Comparison of ENCODE assay signal across 17 mouse cellular contexts in the genomic region with DNA sequence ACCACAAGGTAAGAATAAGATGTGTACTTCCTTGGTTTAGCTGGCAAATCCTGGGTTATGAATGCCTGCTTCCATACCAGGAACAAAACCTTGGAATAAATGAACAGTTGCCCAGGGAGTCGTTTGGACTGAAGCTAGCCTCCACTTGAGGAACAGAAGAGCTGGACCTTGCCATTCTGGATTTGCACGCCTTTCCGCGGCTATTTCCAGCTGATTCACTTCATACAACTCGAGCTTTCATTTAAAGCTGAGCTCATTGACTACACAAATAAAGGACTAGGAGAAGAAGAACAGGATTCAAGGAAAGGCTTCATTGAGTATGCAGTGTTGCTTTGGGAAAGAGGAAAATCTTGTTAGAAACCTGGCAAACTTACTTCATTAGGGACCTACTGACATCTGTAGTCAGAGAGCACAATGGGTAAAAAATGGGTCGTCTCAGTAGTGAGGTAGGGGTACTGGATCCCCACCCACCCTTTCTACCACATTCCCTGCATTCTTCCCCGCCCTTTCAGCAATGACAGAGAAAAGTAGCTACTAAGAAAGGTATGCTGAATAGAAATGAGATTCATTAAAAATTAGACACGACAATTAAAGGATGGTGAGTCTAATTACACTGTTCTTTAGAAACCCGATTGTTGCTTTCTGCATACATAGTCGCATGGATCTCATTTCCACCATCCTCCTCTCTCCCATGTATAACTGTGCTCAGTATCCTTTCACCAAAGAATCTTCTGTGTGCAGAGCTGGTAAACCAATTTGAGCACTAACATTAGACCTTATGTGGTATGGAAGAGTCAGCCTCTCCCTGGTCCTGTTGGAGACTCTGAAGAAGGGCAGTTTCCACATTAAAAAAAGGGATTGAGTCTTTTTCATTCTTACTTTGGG. TPM values are rescaled to one million over a fixed set of nuclear protein-coding genes. Genes with fewer than 3 reads are reported as not detected.
DNase-seq lines count a peak whose midpoint lies in the region; ATAC-seq lines count a peak whose summit lies in the region.
"Had no signal": no experiment of that assay in that cellular context is flagged by ENCODE, and none has a peak within 500 bp of the region (broad histone marks: within the 10 kb centered on the region; RNA-seq: fewer than 3 reads in every experiment).

No protein-coding gene starts in this region.

- no peaks in the 10 kb centered on the region for H3K27me3 ChIP-seq in forebrain, embryonic 16.5 days (replicated peaks; ENCODE audit: control insufficient read depth, insufficient read depth, low read length)
- no peaks in the 10 kb centered on the region for H3K27me3 ChIP-seq in kidney, embryonic 15.5 days
- H3K27me3 ChIP-seq: heart, embryonic 13.5 days had no signal

- no peak overlapping the region for H3K4me2 ChIP-seq in forebrain, embryonic 16.5 days (ENCODE audit: low read length)
- H3K4me2 ChIP-seq in kidney, embryonic 15.5 days = no peak overlapping the region
- H3K4me2 ChIP-seq: heart, embryonic 13.5 days had no signal

- WGBS in forebrain, embryonic 16.5 days = 14% methylated on average over 10 of the region's 10 CpGs
- 86% methylated on average over 10 of the region's 10 CpGs for WGBS in kidney, embryonic 15.5 days

- H3K9me3 ChIP-seq in forebrain, embryonic 16.5 days (ENCODE audit: control insufficient read depth, low read length) = no peaks in the 10 kb centered on the region
- no peaks in the 10 kb centered on the region for H3K9me3 ChIP-seq in kidney, embryonic 15.5 days (replicated peaks)
- H3K9me3 ChIP-seq: heart, embryonic 13.5 days had no signal

- peaks cover 6% of the 10 kb centered on the region for H3K4me1 ChIP-seq in forebrain, embryonic 16.5 days (replicated peaks; ENCODE audit: control insufficient read depth, insufficient read depth, low read length)
- H3K4me1 ChIP-seq in kidney, embryonic 15.5 days = no peaks in the 10 kb centered on the region

- peak; percentile 93 for ATAC-seq in forebrain, embryonic 16.5 days
- no peak for ATAC-seq in kidney, embryonic 15.5 days (replicated peaks; ENCODE audit: low FRiP score)

- peak; percentile 21 to 41 for DNase-seq in layer of hippocampus, adult 8-10 months (ENCODE audit: low spot score in 2 of 2)
- no peak for DNase-seq in layer of hippocampus, postnatal 10 days (ENCODE audit: low spot score in 2 of 2)
- DNase-seq in right cerebral cortex, postnatal 10 days (ENCODE audit: low spot score in 2 of 2) = peak; percentile 53 to 56
- no peak for DNase-seq in right cerebral cortex, adult 2 months (ENCODE audit: low spot score in 2 of 2)
- no peak for DNase-seq in thymus, postnatal 14 days
- no peak for DNase-seq in natural killer cell, adult 2 months (ENCODE audit: low spot score in 2 of 2)
- DNase-seq: adrenal gland, adult 2 months; B cell, adult 2 months; cerebellum, adult 18-20 months; gastrocnemius, postnatal 36 days; kidney, adult 18-20 months; kidney, postnatal 4 days; lung, postnatal 36 days; right cerebral cortex, postnatal 25 days had no signal

- H3K27ac ChIP-seq in forebrain, embryonic 16.5 days (ENCODE audit: low read length) = peak overlapping the region; percentile 65
- no peak overlapping the region for H3K27ac ChIP-seq in kidney, embryonic 15.5 days
- H3K27ac ChIP-seq: heart, embryonic 13.5 days had no signal

- H3K36me3 ChIP-seq in forebrain, embryonic 16.5 days (ENCODE audit: control insufficient read depth, insufficient read depth) = no peaks in the 10 kb centered on the region; the same call in 1 of the 2 replicates
- H3K36me3 ChIP-seq in kidney, embryonic 15.5 days = peaks cover 3% of the 10 kb centered on the region

- no peak overlapping the region for H3K9ac ChIP-seq in forebrain, embryonic 16.5 days (replicated peaks; ENCODE audit: low read depth, low read length)
- no peak overlapping the region for H3K9ac ChIP-seq in kidney, embryonic 15.5 days
- H3K9ac ChIP-seq: heart, embryonic 13.5 days had no signal

- H3K4me3 ChIP-seq in forebrain, embryonic 16.5 days (replicated peaks; ENCODE audit: low read length) = no peak overlapping the region
- no peak overlapping the region for H3K4me3 ChIP-seq in kidney, embryonic 15.5 days (replicated peaks)
- H3K4me3 ChIP-seq: heart, embryonic 13.5 days had no signal

RNA-seq across cellular contexts. Expression of gene Ptn, which starts 54.8 kb away (rescaled TPM):
- 100 to 1,000 TPM; 192 to 240 (median 216) TPM for total RNA-seq in layer of hippocampus, adult 8-10 months (2022)
- 100 to 1,000 TPM; 592 to 633 TPM for total RNA-seq in layer of hippocampus, postnatal 10 days (2021)
- 472 and 585 TPM in 2 replicates for polyA plus RNA-seq in forebrain, embryonic 16.5 days (2015; fragmentation: Nextera tagmentation; extraction: Ambion mirVana)
- 362 and 367 TPM in 2 replicates for polyA plus RNA-seq in kidney, embryonic 15.5 days (2015; fragmentation: Nextera tagmentation; extraction: Ambion mirVana)

Comparison
In these comparisons a context has a peak if more than half of its experiments do, and no peak if none do; other contexts are left out.
1. DNase-seq: peak in layer of hippocampus, adult 8-10 months (2 of 2) and right cerebral cortex, postnatal 10 days (2 of 2); none in layer of hippocampus, postnatal 10 days (0 of 2), right cerebral cortex, adult 2 months (0 of 2), thymus, postnatal 14 days (single experiment) and natural killer cell, adult 2 months (0 of 2).